Mouse (Mus musculus) spleen, adult 2 months (tissue): ENCODE measurements at regions not wholly inside any gene's neighbourhood (a gene's known extent, or its start where the extent isn't known, plus 50 kb on each side); places are given as distances from the start of the nearest gene placed in this dataset.

Experiments
- CTCF ChIP-seq: fragments of 200-500 bp; IDR thresholded peaks from 2 replicates; pipeline ENCODE4 v1.5.1; 2011; ENCODE audit warnings: mild to moderate bottlenecking, inconsistent platforms; ENCODE audit not compliant: insufficient read depth, insufficient read length, insufficient replicate concordance; ENCODE audit errors: extremely low read depth
- POLR2A ChIP-seq: fragments of 200-500 bp; IDR thresholded peaks from 2 replicates; pipeline ENCODE4 v1.6.1; 2011; ENCODE audit warnings: low read depth, low read length, inconsistent platforms

DNA sequence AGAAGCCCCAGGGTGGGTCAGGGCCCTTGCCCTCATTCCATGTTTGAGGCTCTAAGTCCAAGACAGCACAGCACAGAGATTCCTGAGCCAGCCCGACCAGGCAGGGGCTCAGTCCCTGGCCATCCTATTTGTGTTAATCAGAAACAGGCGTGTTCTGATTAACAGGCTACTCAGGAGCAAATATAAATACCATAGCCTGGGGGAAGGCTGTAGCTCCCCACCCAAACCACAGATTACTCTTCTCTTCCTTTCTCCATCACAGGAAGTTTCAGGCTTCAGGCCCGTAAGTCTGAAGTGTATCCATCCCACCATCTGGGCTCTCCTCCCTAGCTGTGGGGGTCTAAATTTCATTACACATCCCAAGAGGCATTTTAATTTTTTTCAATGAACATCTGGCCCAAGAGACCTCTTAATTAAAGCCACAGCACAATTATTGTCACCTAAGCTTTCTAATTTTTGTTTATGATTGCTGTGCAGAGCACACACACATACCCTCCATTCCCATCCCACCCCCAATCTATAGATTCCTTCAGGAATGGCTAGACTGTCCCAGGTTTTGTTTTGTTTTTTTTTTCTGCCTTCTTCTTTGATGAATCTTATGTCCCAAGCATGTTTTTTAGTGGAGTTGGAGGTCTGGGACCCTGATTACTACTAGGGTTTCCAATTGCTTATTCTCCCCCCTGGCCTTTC is 197.9 kb upstream of the Cdh11 start:
- TF ChIP-seq CTCF, result no peak
- TF ChIP-seq POLR2A, result no peak
